ENCODE assay signal across 8 mouse cellular contexts in genomic region chr3:86538645-86539554, GRCm38 (mm10). TPM values are rescaled to one million over a fixed set of nuclear protein-coding genes. Genes with fewer than 3 reads are reported as not detected.
A peak's percentile ranks its signal among the peaks of the same experiment; 100 is the strongest.
DNase-seq lines count a peak whose midpoint lies in the region; ATAC-seq lines count a peak whose summit lies in the region.

No protein-coding gene starts in this region.

- WGBS in forebrain, embryonic 13.5 days, result 20% methylated on average over 13 of the region's 13 CpGs
- 39% methylated on average over 13 of the region's 13 CpGs for WGBS in liver, embryonic 15.5 days (ENCODE audit: insufficient replicate concordance)

- no peak overlapping the region for H3K4me3 ChIP-seq in forebrain, embryonic 13.5 days
- H3K4me3 ChIP-seq in liver, embryonic 15.5 days (replicated peaks), result no peak overlapping the region; the same call in 1 of the 2 replicates

- peak; percentile 27; the same call in 1 of the 2 replicates for ATAC-seq in forebrain, embryonic 13.5 days
- peak; percentile 37; the same call in 1 of the 2 replicates for ATAC-seq in liver, embryonic 15.5 days (ENCODE audit: insufficient read depth)
- ATAC-seq in megakaryocyte-erythroid progenitor cell, adult 5-6 weeks (replicated peaks; ENCODE audit: low FRiP score, low TSS enrichment, poor library complexity, severe bottlenecking), result no peak

- peaks cover 54% of the 10 kb centered on the region for H3K27me3 ChIP-seq in forebrain, embryonic 13.5 days
- H3K27me3 ChIP-seq in liver, embryonic 15.5 days, result no peaks in the 10 kb centered on the region

- H3K9ac ChIP-seq in forebrain, embryonic 13.5 days, result no peak overlapping the region
- no peak overlapping the region for H3K9ac ChIP-seq in liver, embryonic 15.5 days

- DNase-seq in CD4-positive helper T cell, adult 2 months (ENCODE audit: low read depth, low spot score), result peak; percentile 3
- DNase-seq in NIH3T3 (ENCODE audit: low read depth), result peak; percentile 84
- DNase-seq in spleen, postnatal 10 days (ENCODE audit: low spot score in 2 of 2), result no peak
- no peak for DNase-seq in thymus, postnatal 25 days
- DNase-seq in cerebellum, adult 11-12 months, result no peak

- H3K4me2 ChIP-seq in forebrain, embryonic 13.5 days, result 0 out of 2 replicates have a peak overlapping the region, but pooled peaks have one; percentile 14
- H3K4me2 ChIP-seq in liver, embryonic 15.5 days, result peak overlapping the region; percentile 27

- H3K27ac ChIP-seq in forebrain, embryonic 13.5 days, result no peak overlapping the region
- peak overlapping the region; percentile 48; the same call in 1 of the 2 replicates for H3K27ac ChIP-seq in liver, embryonic 15.5 days (replicated peaks)

- no peaks in the 10 kb centered on the region for H3K36me3 ChIP-seq in forebrain, embryonic 13.5 days (ENCODE audit: poor library complexity, severe bottlenecking)
- H3K36me3 ChIP-seq in liver, embryonic 15.5 days (replicated peaks), result no peaks in the 10 kb centered on the region

- H3K9me3 ChIP-seq in forebrain, embryonic 13.5 days (replicated peaks), result no peaks in the 10 kb centered on the region
- no peaks in the 10 kb centered on the region for H3K9me3 ChIP-seq in liver, embryonic 15.5 days (replicated peaks)

- peaks cover 3% of the 10 kb centered on the region; the same call in 1 of the 2 replicates for H3K4me1 ChIP-seq in forebrain, embryonic 13.5 days
- H3K4me1 ChIP-seq in liver, embryonic 15.5 days (replicated peaks), result no peaks in the 10 kb centered on the region

RNA-seq across cellular contexts. Expression of gene Mab21l2, which starts 9.5 kb away (rescaled TPM):
- polyA plus RNA-seq in forebrain, embryonic 13.5 days (2015; fragmentation: Nextera tagmentation; extraction: Ambion mirVana), result 4.6 and 6.7 TPM in 2 replicates
- 0.26 and 0.38 TPM in 2 replicates for polyA plus RNA-seq in liver, embryonic 15.5 days (2015; fragmentation: Nextera tagmentation; extraction: Ambion mirVana)
- total RNA-seq in megakaryocyte-erythroid progenitor cell, adult 5-6 weeks (2014; fragmentation: Nextera tagmentation), result not detected in 2 replicates
- not detected in 2 replicates for total RNA-seq in megakaryocyte-erythroid progenitor cell, adult 5-6 weeks (2017)

Comparison
In these comparisons a context has a peak if more than half of its experiments do, and no peak if none do; other contexts are left out.
1. DNase-seq: peak in CD4-positive helper T cell, adult 2 months (single experiment) and NIH3T3 (single experiment); none in spleen, postnatal 10 days (0 of 2), thymus, postnatal 25 days (single experiment) and cerebellum, adult 11-12 months (single experiment).